Comparison of ENCODE assay signal across 9 mouse cellular contexts in genomic region chr13:38290287-38290941, GRCm38 (mm10). TPM values are rescaled to one million over a fixed set of nuclear protein-coding genes. Genes with fewer than 3 reads are reported as not detected.
DNase-seq lines count a peak whose midpoint lies in the region; ATAC-seq lines count a peak whose summit lies in the region.
"Had no signal": no experiment of that assay in that cellular context is flagged by ENCODE, and none has a peak within 500 bp of the region (broad histone marks: within the 10 kb centered on the region; RNA-seq: fewer than 3 reads in every experiment).

No protein-coding gene starts in this region.

- peak; percentile 79 for ATAC-seq in intestine, embryonic 15.5 days
- no peak for ATAC-seq in midbrain, embryonic 12.5 days (ENCODE audit: low FRiP score, low read depth)
- ATAC-seq in megakaryocyte-erythroid progenitor cell, adult 5-6 weeks (replicated peaks; ENCODE audit: low FRiP score, low TSS enrichment, poor library complexity, severe bottlenecking), result no peak

- peaks cover 7% of the 10 kb centered on the region for H3K4me1 ChIP-seq in intestine, embryonic 15.5 days (replicated peaks)
- peaks cover 9% of the 10 kb centered on the region for H3K4me1 ChIP-seq in midbrain, embryonic 12.5 days
- H3K4me1 ChIP-seq: liver, embryonic 15.5 days had no signal

- peak overlapping the region; percentile 32; the same call in 1 of the 2 replicates for H3K27ac ChIP-seq in intestine, embryonic 15.5 days
- no peak overlapping the region for H3K27ac ChIP-seq in midbrain, embryonic 12.5 days (replicated peaks)
- H3K27ac ChIP-seq: liver, embryonic 15.5 days had no signal

- peak overlapping the region; percentile 35 for H3K4me2 ChIP-seq in intestine, embryonic 15.5 days (replicated peaks)
- peak overlapping the region; percentile 42 for H3K4me2 ChIP-seq in midbrain, embryonic 12.5 days (replicated peaks)
- H3K4me2 ChIP-seq: liver, embryonic 15.5 days had no signal

- no peak overlapping the region for H3K4me3 ChIP-seq in intestine, embryonic 15.5 days (replicated peaks)
- 0 out of 2 replicates have a peak overlapping the region, but pooled peaks have one; percentile 7 for H3K4me3 ChIP-seq in midbrain, embryonic 12.5 days
- H3K4me3 ChIP-seq: liver, embryonic 15.5 days had no signal

- no peaks in the 10 kb centered on the region for H3K9me3 ChIP-seq in intestine, embryonic 15.5 days
- no peaks in the 10 kb centered on the region for H3K9me3 ChIP-seq in midbrain, embryonic 12.5 days
- H3K9me3 ChIP-seq: liver, embryonic 15.5 days had no signal

- no peaks in the 10 kb centered on the region for H3K36me3 ChIP-seq in intestine, embryonic 15.5 days
- no peaks in the 10 kb centered on the region for H3K36me3 ChIP-seq in midbrain, embryonic 12.5 days
- H3K36me3 ChIP-seq: liver, embryonic 15.5 days had no signal

- H3K9ac ChIP-seq in intestine, embryonic 15.5 days, result no peak overlapping the region
- H3K9ac ChIP-seq in midbrain, embryonic 12.5 days (replicated peaks), result no peak overlapping the region
- H3K9ac ChIP-seq: liver, embryonic 15.5 days had no signal

- intact Hi-C loops in left cerebral cortex, postnatal 25 days (cut with DNase I), result no loop called here

- H3K27me3 ChIP-seq in intestine, embryonic 15.5 days (replicated peaks), result no peaks in the 10 kb centered on the region
- no peaks in the 10 kb centered on the region for H3K27me3 ChIP-seq in midbrain, embryonic 12.5 days
- H3K27me3 ChIP-seq: liver, embryonic 15.5 days had no signal

- DNase-seq in ES-CJ7 (ENCODE audit: low read depth, low spot score) (peak; percentile 43), WW6 (ENCODE audit: low read depth, low spot score) (peak; percentile 14)
- DNase-seq in heart, adult 11 months, result peak; percentile 97
- DNase-seq in spleen, adult 12 weeks (ENCODE audit: low spot score), result no peak
- DNase-seq in left cerebral cortex, postnatal 25 days (ENCODE audit: low spot score in 2 of 2), result no peak

- WGBS in intestine, embryonic 15.5 days, result 26% methylated on average over 21 of the region's 21 CpGs
- WGBS in midbrain, embryonic 12.5 days, result 23% methylated on average over 21 of the region's 21 CpGs

RNA-seq across cellular contexts. Expression of gene Bmp6, which starts 54.5 kb away (rescaled TPM):
- polyA plus RNA-seq in intestine, embryonic 15.5 days (2015; fragmentation: Nextera tagmentation; extraction: Ambion mirVana), result 1.5 and 1.6 TPM in 2 replicates
- 2.5 and 3.1 TPM in 2 replicates for polyA plus RNA-seq in midbrain, embryonic 12.5 days (2016; fragmentation: Nextera tagmentation; extraction: Ambion mirVana)
- 10 to 100 TPM in 1 of 2 experiments, 1 to 10 TPM in 1; 8.3 to 12.4 TPM for total RNA-seq in left cerebral cortex, postnatal 25 days (2021)
- not detected in 2 replicates for total RNA-seq in megakaryocyte-erythroid progenitor cell, adult 5-6 weeks (2014; fragmentation: Nextera tagmentation)
- not detected in 2 replicates for total RNA-seq in megakaryocyte-erythroid progenitor cell, adult 5-6 weeks (2017)

Comparison
In these comparisons a context has a peak if more than half of its experiments do, and no peak if none do; other contexts are left out.
1. DNase-seq: peak in ES-CJ7 (single experiment), WW6 (single experiment) and heart, adult 11 months (single experiment); none in spleen, adult 12 weeks (single experiment) and left cerebral cortex, postnatal 25 days (0 of 2).
2. RNA of gene Bmp6, which starts 54.5 kb away (total RNA-seq): 8.3 to 12.4 TPM in left cerebral cortex, postnatal 25 days; not detected in megakaryocyte-erythroid progenitor cell, adult 5-6 weeks; every median in the first group is over 4 times any median in the second.